Mouse (Mus musculus) intestine, postnatal 0 days (tissue): Measurements from ENCODE around the gene Usf1. TPM values are rescaled to one million over a fixed set of nuclear protein-coding genes. Genes with fewer than 3 reads are reported as not detected.

Experiments used
- ATAC-seq: fragments of 200-750 bp; cut with Nextera tagmentation; 2 replicates; pipeline ENCODE4 v1.8.0; 2017; ENCODE audit warnings: mild to moderate bottlenecking, moderate TSS enrichment, moderate library complexity
- H3K27ac ChIP-seq: fragments of 300-500 bp; sonication (generic); 2 replicates; pipeline ENCODE4 v1.5.1; 2014; ENCODE audit warnings: mild to moderate bottlenecking, low read depth, low read length, moderate library complexity
- H3K27me3 ChIP-seq: fragments of 300-500 bp; sonication (generic); replicated peaks from 2 replicates; pipeline ENCODE4 v1.6.1; 2014; ENCODE audit warnings: low read length, mixed read lengths; ENCODE audit not compliant: control insufficient read depth, insufficient read depth
- H3K36me3 ChIP-seq: fragments of 300-500 bp; sonication (generic); 2 replicates; pipeline ENCODE4 v1.6.1; 2014; ENCODE audit warnings: mild to moderate bottlenecking, moderate library complexity; ENCODE audit not compliant: control insufficient read depth, insufficient read depth
- H3K4me1 ChIP-seq: fragments of 300-500 bp; sonication (generic); replicated peaks from 2 replicates; pipeline ENCODE4 v1.6.1; 2014; ENCODE audit warnings: antibody characterized with exemption, low read length, mixed read lengths; ENCODE audit not compliant: control insufficient read depth, insufficient read depth
- H3K4me2 ChIP-seq: fragments of 300-500 bp; sonication (generic); replicated peaks from 2 replicates; pipeline ENCODE4 v1.6.1; 2014; ENCODE audit warnings: low read depth, mild to moderate bottlenecking, moderate library complexity
- H3K4me3 ChIP-seq: fragments of 300-500 bp; sonication (generic); 2 replicates; pipeline ENCODE4 v1.5.1; 2014; ENCODE audit warnings: low read depth, low read length
- H3K9ac ChIP-seq: fragments of 300-500 bp; sonication (generic); 2 replicates; pipeline ENCODE4 v1.6.1; 2014; ENCODE audit warnings: mild to moderate bottlenecking, low read depth, low read length
- H3K9me3 ChIP-seq: fragments of 300-500 bp; sonication (generic); 2 replicates; pipeline ENCODE4 v1.6.1; 2016; ENCODE audit warnings: mixed run types; ENCODE audit not compliant: control insufficient read depth
- CTCF ChIP-seq: sonication (generic); IDR thresholded peaks from 2 replicates; pipeline ENCODE4 v1.5.1; 2016; ENCODE audit warnings: low read depth, mild to moderate bottlenecking, control low read depth, antibody characterized with exemption, moderate library complexity
- WGBS: fragments of 180-500 bp; shearing (Covaris S2); extraction: QIAGEN DNeasy Blood & Tissue Kit; methylation state at CpG from one replicate; pipeline ENCODE4 v1.1.7; 2014; 5-methylcytosine and 5-hydroxymethylcytosine counted together
- polyA plus RNA-seq: library from polyadenylated mRNA; unstranded; fragments of >200 nt; fragmentation: Nextera tagmentation; extraction: Ambion mirVana; gene quantifications from 2 replicates; pipeline ENCODE4 v1.2.1, GENCODE M21; 2015

The Usf1 gene
- polyA plus RNA-seq = 35.1 and 36.5 TPM in 2 replicates

GRCm38 (mm10) chr1:171410947-171411484, at the start of gene Usf1:
TSS of gene Usf1 (plus strand) at chr1:171411313.
- H3K27me3 ChIP-seq = 0 out of 2 replicates have a peak, but pooled peaks cover 6% of the 10 kb centered on the region
- peak; percentile 95 for ATAC-seq
- peaks cover 9% of the 10 kb centered on the region for H3K36me3 ChIP-seq
- no peaks in the 10 kb centered on the region for H3K9me3 ChIP-seq
- peak within 1 kb of the TSS; percentile 91 for H3K27ac ChIP-seq
- 0% methylated on average over 36 of the region's 36 CpGs for WGBS
- H3K4me2 ChIP-seq = peak within 1 kb of the TSS; percentile 72
- no peaks in the 10 kb centered on the region for H3K4me1 ChIP-seq
- H3K4me3 ChIP-seq = peak within 1 kb of the TSS; percentile 100
- H3K9ac ChIP-seq = peak within 1 kb of the TSS; percentile 93
- TF ChIP-seq CTCF = 0 out of 2 replicates have a peak, but pooled peaks have one; percentile 2

GRCm38 (mm10) chr1:171365934-171366333, 45.2 kb upstream of the Usf1 start:
- no peak for ATAC-seq
- Histone ChIP-seq H3K4me2 (no peak overlapping the region), H3K4me1 (no peaks in the 10 kb centered on the region), H3K27me3 (no peaks in the 10 kb centered on the region), H3K9me3 (no peaks in the 10 kb centered on the region), H3K4me3 (no peak overlapping the region), H3K36me3 (no peaks in the 10 kb centered on the region), H3K27ac (no peak overlapping the region), H3K9ac (no peak overlapping the region)
- no peak for TF ChIP-seq CTCF
- 49% methylated on average over 7 of the region's 7 CpGs for whole genome bisulfite sequencing

- Histone ChIP-seq H3K9me3 (no peaks in the 10 kb centered on the region), H3K4me1 (no peaks in the 10 kb centered on the region), H3K27me3 (no peaks in the 10 kb centered on the region), H3K36me3 (no peaks in the 10 kb centered on the region), H3K4me2 (peak within 1 kb of the TSS; percentile 55), H3K4me3 (no peak within 1 kb of the TSS), H3K9ac (no peak within 1 kb of the TSS), H3K27ac (no peak within 1 kb of the TSS)
- 22% methylated on average over 19 of the region's 20 CpGs for WGBS
- ATAC-seq = peak; percentile 72
- TF ChIP-seq CTCF = no peak
Observed at GRCm38 (mm10) chr1:171369845-171370556, 41.1 kb upstream of the Usf1 start, which contains the start of gene Nectin4. TSS of gene Nectin4 (plus strand) at chr1:171370099.

GRCm38 (mm10) chr1:171372880-171373279, 38.2 kb upstream of the Usf1 start:
- H3K4me1 ChIP-seq = peaks cover 4% of the 10 kb centered on the region; the same call in 1 of the 2 replicates
- 58% methylated on average over 3 of the region's 3 CpGs for WGBS

GRCm38 (mm10) chr1:171373946-171374345, 37.2 kb upstream of the Usf1 start:
- H3K36me3 ChIP-seq = no peaks in the 10 kb centered on the region
- H3K27ac ChIP-seq = no peak overlapping the region
- peaks cover 4% of the 10 kb centered on the region; the same call in 1 of the 2 replicates for H3K4me1 ChIP-seq
- H3K9ac ChIP-seq = no peak overlapping the region
- H3K4me3 ChIP-seq = no peak overlapping the region
- TF ChIP-seq CTCF = no peak
- no peak for ATAC-seq
- H3K4me2 ChIP-seq = no peak overlapping the region
- H3K27me3 ChIP-seq = no peaks in the 10 kb centered on the region
- no peaks in the 10 kb centered on the region for H3K9me3 ChIP-seq
- 10% methylated on average over 3 of the region's 4 CpGs for WGBS

More at GRCm38 (mm10) chr1:171372880-171373279, 38.2 kb upstream of the Usf1 start:
- Histone ChIP-seq H3K27ac (no peak overlapping the region), H3K9ac (no peak overlapping the region), H3K9me3 (no peaks in the 10 kb centered on the region), H3K4me3 (no peak overlapping the region), H3K36me3 (no peaks in the 10 kb centered on the region), H3K27me3 (no peaks in the 10 kb centered on the region), H3K4me2 (no peak overlapping the region)
- no peak for ATAC-seq
- TF ChIP-seq CTCF = no peak

GRCm38 (mm10) chr1:171375646-171376097, 35.4 kb upstream of the Usf1 start:
- WGBS = 28% methylated on average over 9 of the region's 9 CpGs
- H3K36me3 ChIP-seq = no peaks in the 10 kb centered on the region
- H3K4me3 ChIP-seq = no peak overlapping the region
- peaks cover 9% of the 10 kb centered on the region; the same call in 1 of the 2 replicates for H3K4me1 ChIP-seq
- no peak overlapping the region for H3K27ac ChIP-seq
- H3K4me2 ChIP-seq = 0 out of 2 replicates have a peak overlapping the region, but pooled peaks have one; percentile 10
- peaks cover 3% of the 10 kb centered on the region; the same call in 1 of the 2 replicates for H3K27me3 ChIP-seq
- no peak for TF ChIP-seq CTCF
- H3K9ac ChIP-seq = no peak overlapping the region
- H3K9me3 ChIP-seq = no peaks in the 10 kb centered on the region
- ATAC-seq = peak; percentile 76
